Mouse (Mus musculus): Measurements from ENCODE around the gene Pik3cd.

The Pik3cd gene

GRCm38 (mm10) chr4:149609256-149610025 lies 92.9 kb downstream of the Pik3cd start:
- no peak for DNase-seq (ENCODE audit: low spot score in 2 of 2)

DNA sequence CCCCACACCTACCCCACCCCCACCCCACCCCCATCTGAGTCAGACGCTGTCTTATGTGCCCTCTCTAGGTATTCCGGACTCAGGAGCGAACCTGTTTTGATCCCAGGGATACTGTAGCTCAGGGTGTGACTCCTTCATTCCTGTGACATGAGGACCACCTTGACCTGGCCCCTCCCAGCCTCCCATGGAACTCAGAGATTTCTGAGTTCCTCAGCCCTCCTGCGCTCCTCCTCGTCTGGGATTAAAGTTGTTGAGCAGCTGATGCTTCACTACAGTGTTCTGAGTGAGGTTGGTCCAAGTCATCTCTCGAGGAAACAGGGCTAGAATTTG lies 94.1 kb downstream of the Pik3cd start:
- no peak for DNase-seq (ENCODE audit: low spot score in 2 of 2)

DNA sequence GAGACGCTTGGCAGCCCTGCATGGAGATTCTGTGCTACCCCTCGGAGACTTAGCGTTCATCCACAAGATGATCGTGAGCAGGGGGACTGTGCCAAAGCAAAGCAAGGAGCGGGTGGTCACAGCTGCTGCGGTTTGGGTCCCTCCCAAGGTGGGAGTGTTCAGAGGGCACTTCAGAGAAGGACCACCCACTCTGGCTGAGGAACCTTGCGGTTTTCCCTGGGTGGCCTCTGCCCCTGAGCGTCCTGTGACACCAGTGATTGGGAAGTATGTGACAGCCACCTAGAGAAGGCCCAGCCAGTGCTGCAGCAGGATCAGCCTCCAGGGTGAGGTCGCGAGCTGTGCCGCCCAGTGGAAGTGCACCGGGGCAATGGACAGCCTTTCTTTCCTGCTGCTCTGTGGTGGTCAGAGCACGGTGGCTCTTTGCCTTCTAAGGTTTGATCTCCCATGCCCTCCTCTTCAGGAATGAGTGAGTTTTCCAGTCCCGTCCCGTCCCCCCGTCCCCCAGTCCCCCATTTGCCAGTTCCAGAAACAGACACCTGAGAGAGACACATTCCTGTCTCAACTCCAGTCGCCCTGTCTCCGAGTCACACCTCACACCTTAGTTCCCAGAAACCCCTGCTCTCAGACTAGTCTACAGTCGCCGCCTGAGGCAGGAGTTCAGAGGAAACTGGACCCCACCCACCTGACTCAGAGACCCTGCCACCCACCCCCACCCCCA lies 94.6 kb downstream of the Pik3cd start:
- DNase-seq (ENCODE audit: low spot score in 2 of 2): no peak

DNA sequence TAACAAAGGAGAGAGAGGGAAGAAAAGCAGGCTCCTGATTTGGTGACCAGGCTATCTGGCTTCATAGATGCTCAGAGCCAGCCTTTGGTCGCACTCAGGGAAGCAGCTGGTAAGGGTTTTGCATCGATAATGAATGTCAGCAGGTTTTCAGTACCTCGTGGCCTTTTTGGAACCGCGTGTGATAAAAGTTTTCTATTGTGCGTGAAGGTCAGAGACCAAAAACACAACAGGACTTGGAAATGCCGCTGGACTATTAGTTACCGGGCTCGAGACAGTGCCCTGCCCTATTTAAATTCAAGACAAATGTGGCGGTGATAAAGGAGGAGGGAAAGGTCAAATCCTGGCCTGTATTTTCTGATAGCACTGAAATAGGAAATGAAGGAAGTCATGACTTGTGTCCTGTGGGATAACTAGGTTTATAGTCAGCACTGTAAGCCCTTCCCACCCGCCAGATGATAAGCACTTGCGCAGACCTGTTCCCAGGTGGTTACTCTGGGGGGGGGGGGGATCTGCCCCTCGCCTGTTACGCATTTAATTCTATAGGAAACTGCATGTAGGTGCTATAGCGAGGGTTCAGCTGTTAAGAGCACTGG lies 95.5 kb downstream of the Pik3cd start:
- no peak for DNase-seq (ENCODE audit: low spot score in 2 of 2)

DNA sequence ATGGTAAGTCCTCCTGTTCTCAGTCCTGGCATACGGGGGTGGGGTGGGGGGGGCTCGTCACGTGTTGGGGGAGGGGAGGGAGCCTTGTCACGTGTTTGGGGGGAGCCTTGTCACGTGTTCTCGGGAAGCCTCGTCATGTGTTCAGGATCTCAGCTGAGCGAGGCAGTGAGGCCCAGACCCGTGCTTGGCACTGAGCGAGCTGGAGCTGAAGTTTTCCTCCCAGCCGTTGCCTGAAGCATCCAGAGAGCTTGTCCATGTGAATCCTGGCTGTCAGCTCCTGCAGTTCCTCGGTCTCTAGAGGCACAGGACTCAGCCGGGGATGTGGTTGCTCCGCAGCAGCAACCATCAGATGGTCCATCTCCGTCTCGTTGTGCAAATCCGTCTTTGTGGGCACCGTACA lies 96.3 kb downstream of the Pik3cd start:
- no peak for DNase-seq (ENCODE audit: low spot score in 2 of 2)

GRCm38 (mm10) chr4:149604518-149604917 lies 97.9 kb downstream of the Pik3cd start:
- DNase-seq (ENCODE audit: low spot score in 2 of 2): no peak

GRCm38 (mm10) chr4:149603860-149604259 lies 98.5 kb downstream of the Pik3cd start:
- DNase-seq (ENCODE audit: low spot score in 2 of 2): no peak

DNA sequence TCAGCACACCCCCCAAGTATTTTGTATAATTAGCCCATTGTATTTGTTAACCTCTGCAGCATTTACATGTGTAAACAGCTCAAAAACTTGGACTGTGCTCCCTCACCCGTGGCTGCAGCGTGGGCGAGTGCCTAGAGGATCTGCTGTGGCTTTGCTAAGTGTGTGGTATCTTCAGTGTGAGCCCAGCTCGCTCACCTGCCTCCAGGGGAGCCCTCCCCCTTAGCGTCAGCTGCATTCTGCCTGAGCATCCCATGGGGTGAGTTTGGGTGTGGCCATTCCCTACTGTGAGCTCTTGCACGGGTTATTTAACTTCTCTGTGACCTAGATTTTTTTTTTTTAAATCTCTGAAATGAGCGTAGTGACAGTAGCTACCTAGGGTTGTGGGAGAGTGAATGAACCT lies 100.1 kb downstream of the Pik3cd start:
- DNase-seq (ENCODE audit: low spot score in 2 of 2): no peak

GRCm38 (mm10) chr4:149601484-149601883 lies 100.9 kb downstream of the Pik3cd start:
- no peak for DNase-seq (ENCODE audit: low spot score in 2 of 2)

GRCm38 (mm10) chr4:149600130-149600529 lies 102.2 kb downstream of the Pik3cd start:
- DNase-seq (ENCODE audit: low spot score in 2 of 2): no peak

GRCm38 (mm10) chr4:149599549-149599948 lies 102.8 kb downstream of the Pik3cd start:
- DNase-seq (ENCODE audit: low spot score in 2 of 2): no peak
